ENCODE assay signal across 18 mouse cellular contexts in genomic region chr7:142381175-142381574, GRCm38 (mm10). TPM values are rescaled to one million over a fixed set of nuclear protein-coding genes. Genes with fewer than 3 reads are reported as not detected.
DNase-seq lines count a peak whose midpoint lies in the region; ATAC-seq and TF ChIP-seq lines count a peak whose summit lies in the region.
"Had no signal": no experiment of that assay in that cellular context is flagged by ENCODE, and none has a peak within 500 bp of the region (broad histone marks: within the 10 kb centered on the region; RNA-seq: fewer than 3 reads in every experiment).

No protein-coding gene starts in this region.

- peak overlapping the region; percentile 45 for H3K9ac ChIP-seq in liver, embryonic 13.5 days
- H3K9ac ChIP-seq in intestine, embryonic 15.5 days: no peak overlapping the region
- H3K9ac ChIP-seq: forebrain, embryonic 12.5 days; hindbrain, embryonic 14.5 days; neural tube, embryonic 15.5 days had no signal

- H3K27ac ChIP-seq in liver, embryonic 13.5 days: peak overlapping the region; percentile 94
- H3K27ac ChIP-seq in small intestine, adult 2 months (ENCODE audit: insufficient read depth, low read depth, low read length): peak overlapping the region; percentile 26; the same call in 1 of the 2 replicates
- no peak overlapping the region for H3K27ac ChIP-seq in intestine, embryonic 15.5 days
- H3K27ac ChIP-seq: embryonic facial prominence, embryonic 10.5 days; forebrain, embryonic 12.5 days; hindbrain, embryonic 14.5 days; neural tube, embryonic 15.5 days had no signal

- no peak overlapping the region for H3K4me3 ChIP-seq in liver, embryonic 13.5 days (replicated peaks)
- H3K4me3 ChIP-seq in small intestine, adult 2 months (ENCODE audit: low read depth, low read length): no peak overlapping the region
- H3K4me3 ChIP-seq in intestine, embryonic 15.5 days (replicated peaks): no peak overlapping the region
- H3K4me3 ChIP-seq: embryonic facial prominence, embryonic 10.5 days; forebrain, embryonic 12.5 days; neural tube, embryonic 15.5 days had no signal

- no peak for TF ChIP-seq POLR2A in small intestine, adult 2 months (IDR thresholded peaks at IDR 0.05; ENCODE audit: low read depth, low read length)

- TF ChIP-seq CTCF in small intestine, adult 2 months (IDR thresholded peaks at IDR 0.05; ENCODE audit: extremely low read depth, insufficient read length, insufficient replicate concordance, low read depth, low read length): no peak

- no peaks in the 10 kb centered on the region for H3K27me3 ChIP-seq in liver, embryonic 13.5 days
- no peaks in the 10 kb centered on the region for H3K27me3 ChIP-seq in small intestine, adult 2 months (ENCODE audit: control insufficient read depth, insufficient read depth, low read length)
- H3K27me3 ChIP-seq in intestine, embryonic 15.5 days (replicated peaks): no peaks in the 10 kb centered on the region
- H3K27me3 ChIP-seq: forebrain, embryonic 12.5 days; neural tube, embryonic 15.5 days had no signal

- H3K36me3 ChIP-seq in liver, embryonic 13.5 days: peaks cover 100% of the 10 kb centered on the region
- H3K36me3 ChIP-seq in small intestine, adult 2 months (ENCODE audit: control insufficient read depth, insufficient read depth, low read length): peaks cover 85% of the 10 kb centered on the region
- peaks cover 65% of the 10 kb centered on the region for H3K36me3 ChIP-seq in intestine, embryonic 15.5 days

- no peak for ATAC-seq in liver, embryonic 13.5 days (ENCODE audit: low read depth)
- ATAC-seq in intestine, embryonic 15.5 days: no peak

- 30% methylated on average over 4 of the region's 4 CpGs for WGBS in liver, embryonic 13.5 days (ENCODE audit: insufficient replicate concordance)
- WGBS in small intestine, adult 2 months: 77% methylated on average over 4 of the region's 4 CpGs
- WGBS in intestine, embryonic 15.5 days: 92% methylated on average over 4 of the region's 4 CpGs

- peak; percentile 7 for DNase-seq in cerebellum, adult 9-10 months
- no peak for DNase-seq in cerebellum, postnatal 25 days
- DNase-seq in CD4-positive, CD25-positive, alpha-beta regulatory T cell, adult 2 months (ENCODE audit: low read depth, low spot score): peak; percentile 75
- DNase-seq in liver, embryonic 13.5 days: no peak
- DNase-seq in kidney, adult 11 months: no peak
- no peak for DNase-seq in layer of hippocampus, postnatal 25 days (ENCODE audit: extremely low spot score in 1 of 2, low spot score in 1 of 2)
- DNase-seq: adrenal gland, adult 2 months; gastrocnemius, postnatal 36 days; kidney, postnatal 10 days; lung, adult 2 months; midbrain, embryonic 14.5 days had no signal

- H3K4me1 ChIP-seq in liver, embryonic 13.5 days (replicated peaks): peaks cover 100% of the 10 kb centered on the region
- H3K4me1 ChIP-seq in small intestine, adult 2 months (ENCODE audit: control insufficient read depth, insufficient read depth, insufficient read length, low read length): peaks cover 7% of the 10 kb centered on the region; the same call in 1 of the 2 replicates
- peaks cover 7% of the 10 kb centered on the region for H3K4me1 ChIP-seq in intestine, embryonic 15.5 days (replicated peaks)

- no peaks in the 10 kb centered on the region for H3K9me3 ChIP-seq in liver, embryonic 13.5 days (replicated peaks)
- no peaks in the 10 kb centered on the region for H3K9me3 ChIP-seq in intestine, embryonic 15.5 days
- H3K9me3 ChIP-seq: embryonic facial prominence, embryonic 10.5 days; forebrain, embryonic 12.5 days; neural tube, embryonic 15.5 days had no signal

- H3K4me2 ChIP-seq in liver, embryonic 13.5 days: peak overlapping the region; percentile 5; the same call in 1 of the 2 replicates
- no peak overlapping the region for H3K4me2 ChIP-seq in intestine, embryonic 15.5 days (replicated peaks)
- H3K4me2 ChIP-seq: forebrain, embryonic 12.5 days; hindbrain, embryonic 14.5 days; neural tube, embryonic 15.5 days had no signal

RNA-seq across cellular contexts. Expression of gene Gm49369, which starts 1.3 kb away (rescaled TPM):
- 0.61 TPM in 1 of 2 replicates, not detected in the other for polyA plus RNA-seq in liver, embryonic 13.5 days (2015; fragmentation: Nextera tagmentation; extraction: Ambion mirVana)
- polyA plus RNA-seq in small intestine, adult 2 months (2012; rRNA removed): 0.42 TPM in 1 of 2 replicates, not detected in the other
- 1.2 and 1.9 TPM in 2 replicates for polyA plus RNA-seq in intestine, embryonic 15.5 days (2015; fragmentation: Nextera tagmentation; extraction: Ambion mirVana)
- total RNA-seq in layer of hippocampus, postnatal 25 days (2021): 10 to 100 TPM in 1 of 2 experiments, 1 to 10 TPM in 1; 3.2 to 10.3 TPM
- polyA plus RNA-seq: adrenal gland, adult 2 months; embryonic facial prominence, embryonic 10.5 days; hindbrain, embryonic 14.5 days; neural tube, embryonic 15.5 days had no signal

RNA-seq across cellular contexts. Expression of gene Ctsd, which starts 6.7 kb away (rescaled TPM):
- polyA plus RNA-seq in liver, embryonic 13.5 days (2015; fragmentation: Nextera tagmentation; extraction: Ambion mirVana): 297 and 306 TPM in 2 replicates
- 174 and 253 TPM in 2 replicates for polyA plus RNA-seq in small intestine, adult 2 months (2012; rRNA removed)
- 282 and 329 TPM in 2 replicates for polyA plus RNA-seq in intestine, embryonic 15.5 days (2015; fragmentation: Nextera tagmentation; extraction: Ambion mirVana)
- 100 to 1,000 TPM; 313 to 344 TPM for total RNA-seq in layer of hippocampus, postnatal 25 days (2021)

RNA-seq across cellular contexts. Expression of gene Ifitm10, which starts 7.6 kb away (rescaled TPM):
- 1.5 and 1.8 TPM in 2 replicates for polyA plus RNA-seq in liver, embryonic 13.5 days (2015; fragmentation: Nextera tagmentation; extraction: Ambion mirVana)
- polyA plus RNA-seq in small intestine, adult 2 months (2012; rRNA removed): 1.5 and 3.2 TPM in 2 replicates
- polyA plus RNA-seq in intestine, embryonic 15.5 days (2015; fragmentation: Nextera tagmentation; extraction: Ambion mirVana): 1.9 and 2.0 TPM in 2 replicates
- 10 to 100 TPM; 40.7 to 41.8 TPM for total RNA-seq in layer of hippocampus, postnatal 25 days (2021)

RNA-seq across cellular contexts. Expression of gene Syt8, which starts 53.5 kb away (rescaled TPM):
- not detected in 2 replicates for polyA plus RNA-seq in liver, embryonic 13.5 days (2015; fragmentation: Nextera tagmentation; extraction: Ambion mirVana)
- 1.4 and 66.8 TPM in 2 replicates for polyA plus RNA-seq in small intestine, adult 2 months (2012; rRNA removed)
- 5.4 and 5.6 TPM in 2 replicates for polyA plus RNA-seq in intestine, embryonic 15.5 days (2015; fragmentation: Nextera tagmentation; extraction: Ambion mirVana)
- total RNA-seq in layer of hippocampus, postnatal 25 days (2021): not detected
- total RNA-seq: adrenal gland, adult 2 months; gastrocnemius, postnatal 36 days; left cerebral cortex, adult 8-10 months had no signal
- polyA plus RNA-seq: embryonic facial prominence, embryonic 10.5 days; forebrain, embryonic 12.5 days; hindbrain, embryonic 14.5 days; midbrain, embryonic 14.5 days had no signal

Comparison
In these comparisons a context has a peak if more than half of its experiments do, and no peak if none do; other contexts are left out.
1. DNase-seq: peak in cerebellum, adult 9-10 months (single experiment) and CD4-positive, CD25-positive, alpha-beta regulatory T cell, adult 2 months (single experiment); none in cerebellum, postnatal 25 days (0 of 2), liver, embryonic 13.5 days (single experiment), kidney, adult 11 months (single experiment) and layer of hippocampus, postnatal 25 days (0 of 2).